Mouse (Mus musculus) frontal cortex, postnatal 25 days (tissue): ENCODE results near the gene Cga.

Experiments used
- DNase-seq, 2 experiments: peaks; one replicate each; pipeline ENCODE4 v3.0.0; 2022; ENCODE audit warnings: low spot score in 2 of 2

The Cga gene

GRCm38 (mm10) chr4:34893479-34893878 lies at the start of gene Cga:
Gene Cga, plus strand, starts transcription at chr4:34893779.
- no peak for DNase-seq

- DNase-seq = no peak
Observed at GRCm38 (mm10) chr4:34843839-34844238, 49.7 kb upstream of the Cga start.

- no peak for DNase-seq
Observed at GRCm38 (mm10) chr4:34847679-34848309, 45.8 kb upstream of the Cga start.

- no peak for DNase-seq
Observed at GRCm38 (mm10) chr4:34850156-34850555, 43.4 kb upstream of the Cga start.

GRCm38 (mm10) chr4:34852051-34852450 lies 41.5 kb upstream of the Cga start:
- DNase-seq = no peak

GRCm38 (mm10) chr4:34855966-34856365 lies 37.6 kb upstream of the Cga start:
- no peak for DNase-seq

GRCm38 (mm10) chr4:34858903-34859302 lies 34.7 kb upstream of the Cga start:
- DNase-seq = no peak

GRCm38 (mm10) chr4:34859416-34859815 lies 34.2 kb upstream of the Cga start:
- DNase-seq = no peak

- no peak for DNase-seq
Observed at GRCm38 (mm10) chr4:34861438-34861837, 32.1 kb upstream of the Cga start.

- no peak for DNase-seq
Observed at GRCm38 (mm10) chr4:34869813-34870212, 23.8 kb upstream of the Cga start.

GRCm38 (mm10) chr4:34872896-34873495 lies 20.6 kb upstream of the Cga start:
- no peak for DNase-seq

GRCm38 (mm10) chr4:34874234-34874633 lies 19.3 kb upstream of the Cga start:
- no peak for DNase-seq

GRCm38 (mm10) chr4:34880921-34881650 lies 12.5 kb upstream of the Cga start:
- no peak for DNase-seq

GRCm38 (mm10) chr4:34881851-34882250 lies 11.7 kb upstream of the Cga start:
- no peak for DNase-seq

GRCm38 (mm10) chr4:34882291-34882769 lies 11.2 kb upstream of the Cga start:
- peak; percentile 37 to 38 for DNase-seq

- peak; percentile 89 to 94 for DNase-seq
Observed at GRCm38 (mm10) chr4:34882818-34883217, 10.8 kb upstream of the Cga start, which contains the start of gene Zfp292. Gene Zfp292, minus strand, starts transcription at chr4:34882960.

- no peak for DNase-seq
Observed at GRCm38 (mm10) chr4:34883366-34884029, 10.1 kb upstream of the Cga start.

GRCm38 (mm10) chr4:34885631-34886351 lies 7.8 kb upstream of the Cga start:
- no peak for DNase-seq

- peak; percentile 57 to 65 for DNase-seq
Observed at GRCm38 (mm10) chr4:34886490-34887111, 7.0 kb upstream of the Cga start.

- no peak for DNase-seq
Observed at GRCm38 (mm10) chr4:34887295-34887694, 6.3 kb upstream of the Cga start.
